Mouse (Mus musculus) retina, embryonic 14.5 days (tissue): Measurements from ENCODE around the gene Gm16430.
"Not testable (repeated sequence)": the region's sequence is repeated elsewhere in the genome, so short reads cannot be mapped to it uniquely, and the experiment has no call there.

Experiments used
- DNase-seq: peaks from one replicate; pipeline ENCODE4 v3.0.0-alpha.2; 2015; ENCODE audit warnings: low spot score

Gene Gm16430

DNA sequence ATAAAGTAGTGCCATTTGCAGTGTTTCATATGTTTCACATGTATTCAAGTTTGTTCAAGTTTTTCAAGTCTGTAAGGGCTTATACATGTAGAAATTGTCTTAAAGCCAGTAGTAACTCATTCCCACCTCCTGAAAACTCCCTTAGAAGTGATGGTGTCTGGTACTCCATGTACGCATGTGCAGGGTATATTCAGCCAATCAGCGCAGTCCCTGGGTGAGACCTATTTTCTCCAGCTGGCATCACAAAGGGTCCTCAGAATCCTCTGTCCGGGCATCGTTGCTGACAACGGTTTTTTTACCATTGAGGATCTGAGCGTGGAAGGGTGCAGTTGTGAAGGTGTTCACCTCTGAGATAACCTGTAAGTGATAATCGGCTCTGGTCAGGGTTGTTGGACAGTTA is at the start of gene Gm16430:
Gene Gm16430, plus strand, starts transcription at position 301 of the 400 bp plus-strand sequence.
- DNase-seq: not testable (repeated sequence)
